Mouse (Mus musculus) hindbrain, postnatal 0 days (tissue): ENCODE measurements at regions not wholly inside any gene's neighbourhood (a gene's known extent, or its start where the extent isn't known, plus 50 kb on each side); places are given as distances from the start of the nearest gene placed in this dataset.

Experiments used
- ATAC-seq: fragments of 200-750 bp; cut with Nextera tagmentation; 2 replicates; pipeline ENCODE4 v1.8.0; 2017; ENCODE audit warnings: mild to moderate bottlenecking, moderate TSS enrichment, moderate library complexity
- DNase-seq: peaks from one replicate; pipeline ENCODE4 v3.0.0-alpha.2; 2015; ENCODE audit warnings: low spot score
- H3K27ac ChIP-seq: fragments of 300-500 bp; sonication (generic); 2 replicates; pipeline ENCODE4 v1.5.1; 2014; ENCODE audit warnings: mild to moderate bottlenecking
- H3K27me3 ChIP-seq: fragments of 300-500 bp; sonication (generic); 2 replicates; pipeline ENCODE4 v1.6.1; 2014; ENCODE audit warnings: low read length, mixed read lengths; ENCODE audit not compliant: insufficient read depth
- H3K36me3 ChIP-seq: fragments of 300-500 bp; sonication (generic); 2 replicates; pipeline ENCODE4 v1.6.1; 2014; ENCODE audit warnings: low read length, mixed read lengths; ENCODE audit not compliant: insufficient read depth
- H3K4me1 ChIP-seq: fragments of 300-500 bp; sonication (generic); 2 replicates; pipeline ENCODE4 v1.6.1; 2014; ENCODE audit warnings: antibody characterized with exemption, low read length, mixed read lengths; ENCODE audit not compliant: insufficient read depth
- H3K4me2 ChIP-seq: fragments of 300-500 bp; sonication (generic); 2 replicates; pipeline ENCODE4 v1.6.1; 2014; ENCODE audit warnings: low read depth, mild to moderate bottlenecking, low read length, moderate library complexity, mixed read lengths
- H3K4me3 ChIP-seq: fragments of 300-500 bp; sonication (generic); 2 replicates; pipeline ENCODE4 v1.5.1; 2014; ENCODE audit warnings: low read length
- H3K9ac ChIP-seq: fragments of 300-500 bp; sonication (generic); replicated peaks from 2 replicates; pipeline ENCODE4 v1.6.1; 2014; ENCODE audit warnings: mild to moderate bottlenecking, low read length, moderate library complexity, mixed read lengths
- H3K9me3 ChIP-seq: fragments of 300-500 bp; sonication (generic); 2 replicates; pipeline ENCODE4 v1.6.1; 2016; ENCODE audit warnings: low read length, mixed read lengths
- CTCF ChIP-seq: IDR thresholded peaks from 2 replicates; pipeline ENCODE4 v1.5.1; 2016; ENCODE audit warnings: antibody characterized with exemption, control low read depth, low read depth
- WGBS: fragments of 180-500 bp; shearing (Covaris S2); extraction: QIAGEN DNeasy Blood & Tissue Kit; methylation state at CpG from one replicate; pipeline ENCODE4 v1.1.7; 2014; 5-methylcytosine and 5-hydroxymethylcytosine counted together

DNA sequence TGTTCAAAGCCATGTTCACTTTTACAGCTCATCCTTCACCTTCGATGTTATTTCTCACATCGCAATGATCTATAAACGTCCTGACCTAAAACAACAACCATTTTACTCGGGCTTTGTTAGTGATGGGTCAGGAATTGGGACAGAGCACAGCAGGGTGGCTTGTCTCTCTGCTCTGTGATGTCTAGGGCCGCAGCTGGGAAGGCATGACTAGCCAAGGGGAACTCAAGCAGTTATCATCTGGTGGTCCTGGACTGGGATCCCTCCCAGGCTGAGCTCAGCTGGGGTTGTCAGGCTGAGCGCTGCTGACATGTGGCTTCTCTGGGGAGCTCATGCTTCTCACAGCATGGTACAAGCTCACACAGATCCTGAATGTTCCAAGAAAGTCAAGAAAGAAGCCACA lies 372.8 kb upstream of the Nrp1 start:
- no peak for TF ChIP-seq CTCF
- DNase-seq (peak; percentile 39), ATAC-seq (peak; percentile 45; the same call in 1 of the 2 replicates)
- Histone ChIP-seq H3K4me3 (no peak overlapping the region), H3K9me3 (no peaks in the 10 kb centered on the region), H3K27me3 (no peaks in the 10 kb centered on the region), H3K9ac (no peak overlapping the region), H3K36me3 (no peaks in the 10 kb centered on the region), H3K4me1 (0 out of 2 replicates have a peak, but pooled peaks cover 5% of the 10 kb centered on the region), H3K4me2 (no peak overlapping the region), H3K27ac (no peak overlapping the region)
- 30% methylated on average over 6 of the region's 6 CpGs for WGBS

GRCm38 (mm10) chr8:127988887-127989286 lies 369.5 kb upstream of the Nrp1 start:
- TF ChIP-seq CTCF: no peak
- Histone ChIP-seq H3K4me2 (no peak overlapping the region), H3K9me3 (no peaks in the 10 kb centered on the region), H3K4me3 (no peak overlapping the region), H3K4me1 (0 out of 2 replicates have a peak, but pooled peaks cover 5% of the 10 kb centered on the region), H3K36me3 (no peaks in the 10 kb centered on the region), H3K27me3 (no peaks in the 10 kb centered on the region), H3K27ac (no peak overlapping the region), H3K9ac (no peak overlapping the region)
- WGBS: 68% methylated on average over 1 of the region's 1 CpGs
- ATAC-seq: no peak
- DNase-seq: no peak

GRCm38 (mm10) chr8:127994898-127995297 lies 363.5 kb upstream of the Nrp1 start:
- Histone ChIP-seq H3K9me3 (no peaks in the 10 kb centered on the region), H3K36me3 (no peaks in the 10 kb centered on the region), H3K4me2 (no peak overlapping the region), H3K4me1 (no peaks in the 10 kb centered on the region), H3K9ac (no peak overlapping the region), H3K27ac (no peak overlapping the region), H3K4me3 (no peak overlapping the region), H3K27me3 (no peaks in the 10 kb centered on the region)
- TF ChIP-seq CTCF: no peak
- WGBS: 58% methylated on average over 1 of the region's 1 CpGs
- ATAC-seq: no peak
- no peak for DNase-seq

- no peak overlapping the region for H3K4me2 ChIP-seq
Measured at GRCm38 (mm10) chr8:127995490-127995889, 362.9 kb upstream of the Nrp1 start.

GRCm38 (mm10) chr8:128002386-128002785 lies 356.0 kb upstream of the Nrp1 start:
- no peak for TF ChIP-seq CTCF
- WGBS: 48% methylated on average over 2 of the region's 2 CpGs
- Histone ChIP-seq H3K36me3 (no peaks in the 10 kb centered on the region), H3K27me3 (no peaks in the 10 kb centered on the region), H3K9ac (no peak overlapping the region), H3K4me1 (no peaks in the 10 kb centered on the region), H3K9me3 (no peaks in the 10 kb centered on the region), H3K27ac (no peak overlapping the region), H3K4me3 (no peak overlapping the region), H3K4me2 (no peak overlapping the region)
- DNase-seq (no peak), ATAC-seq (no peak)

More at GRCm38 (mm10) chr8:127995490-127995889, 362.9 kb upstream of the Nrp1 start:
- no peak for TF ChIP-seq CTCF
- H3K36me3 ChIP-seq: no peaks in the 10 kb centered on the region
- ATAC-seq: no peak
- no peak overlapping the region for H3K9ac ChIP-seq
- H3K4me1 ChIP-seq: no peaks in the 10 kb centered on the region
- no peak overlapping the region for H3K27ac ChIP-seq
- H3K4me3 ChIP-seq: no peak overlapping the region
- H3K27me3 ChIP-seq: no peaks in the 10 kb centered on the region
- 84% methylated on average over 1 of the region's 1 CpGs for WGBS
- no peak for DNase-seq
- no peaks in the 10 kb centered on the region for H3K9me3 ChIP-seq

GRCm38 (mm10) chr8:128002806-128003205 lies 355.6 kb upstream of the Nrp1 start:
- TF ChIP-seq CTCF: no peak
- Histone ChIP-seq H3K9me3 (no peaks in the 10 kb centered on the region), H3K27ac (no peak overlapping the region), H3K4me1 (no peaks in the 10 kb centered on the region), H3K36me3 (no peaks in the 10 kb centered on the region), H3K9ac (no peak overlapping the region), H3K4me2 (no peak overlapping the region), H3K27me3 (no peaks in the 10 kb centered on the region), H3K4me3 (no peak overlapping the region)
- WGBS: 97% methylated on average over 1 of the region's 1 CpGs
- DNase-seq (no peak), ATAC-seq (no peak)

DNA sequence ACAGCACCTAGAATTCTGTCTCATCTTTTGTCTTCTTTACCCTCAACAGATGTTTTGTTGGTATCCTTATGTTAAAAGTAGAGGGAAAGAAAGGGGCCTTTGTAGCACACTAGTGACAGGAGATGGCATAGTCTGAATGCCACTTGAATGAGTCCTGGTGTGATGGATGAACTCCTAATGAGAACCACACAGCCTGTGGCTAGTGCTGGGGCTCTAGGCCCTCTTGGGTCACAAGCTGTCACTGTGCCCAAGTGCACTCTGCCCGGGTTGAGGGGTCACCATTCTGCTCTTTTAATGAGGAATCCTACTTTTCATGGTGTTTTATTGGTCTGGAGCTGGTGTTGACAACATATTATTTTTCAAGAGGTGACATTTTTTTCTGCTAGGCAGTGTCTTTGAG lies 355.0 kb upstream of the Nrp1 start:
- 26% methylated on average over 1 of the region's 1 CpGs for WGBS
- no peak for TF ChIP-seq CTCF
- H3K9ac ChIP-seq: no peak overlapping the region
- H3K36me3 ChIP-seq: no peaks in the 10 kb centered on the region
- no peak overlapping the region for H3K4me2 ChIP-seq
- DNase-seq: no peak
- ATAC-seq: no peak
- no peaks in the 10 kb centered on the region for H3K9me3 ChIP-seq
- H3K27ac ChIP-seq: no peak overlapping the region
- H3K4me1 ChIP-seq: no peaks in the 10 kb centered on the region
- H3K4me3 ChIP-seq: no peak overlapping the region
- no peaks in the 10 kb centered on the region for H3K27me3 ChIP-seq
